Mouse (Mus musculus): ENCODE data around the gene Lrrc4c. TPM values are rescaled to one million over a fixed set of nuclear protein-coding genes. Genes with fewer than 3 reads are reported as not detected.

The Lrrc4c gene
- polyA plus RNA-seq, 1 experiment from 2014 or later = 29.9 TPM

- H3K4me2 ChIP-seq (ENCODE audit: low read length) = peak overlapping the region; percentile 55
- no peaks in the 10 kb centered on the region for H3K36me3 ChIP-seq (ENCODE audit: control insufficient read depth, insufficient read depth, low read length)
- ATAC-seq (ENCODE audit: low FRiP score, low TSS enrichment) = no peak
- H3K4me3 ChIP-seq (replicated peaks; ENCODE audit: low read depth, low read length) = peak overlapping the region; percentile 37
- DNase-seq = no peak
- 23% methylated on average over 6 of the region's 6 CpGs for WGBS
- H3K4me1 ChIP-seq (ENCODE audit: control insufficient read depth, insufficient read depth, low read length) = peaks cover 15% of the 10 kb centered on the region
- H3K27me3 ChIP-seq (ENCODE audit: control insufficient read depth, insufficient read depth, low read length) = no peaks in the 10 kb centered on the region
- H3K27ac ChIP-seq (replicated peaks; ENCODE audit: low read depth, low read length) = no peak overlapping the region
- peak overlapping the region; percentile 47; the same call in 1 of the 2 replicates for H3K9ac ChIP-seq (replicated peaks; ENCODE audit: low read length)
- no peaks in the 10 kb centered on the region for H3K9me3 ChIP-seq (ENCODE audit: control insufficient read depth, low read length)
Measured at GRCm38 (mm10) chr2:96319649-96320048, 1.7 kb downstream of the Lrrc4c start.

DNA sequence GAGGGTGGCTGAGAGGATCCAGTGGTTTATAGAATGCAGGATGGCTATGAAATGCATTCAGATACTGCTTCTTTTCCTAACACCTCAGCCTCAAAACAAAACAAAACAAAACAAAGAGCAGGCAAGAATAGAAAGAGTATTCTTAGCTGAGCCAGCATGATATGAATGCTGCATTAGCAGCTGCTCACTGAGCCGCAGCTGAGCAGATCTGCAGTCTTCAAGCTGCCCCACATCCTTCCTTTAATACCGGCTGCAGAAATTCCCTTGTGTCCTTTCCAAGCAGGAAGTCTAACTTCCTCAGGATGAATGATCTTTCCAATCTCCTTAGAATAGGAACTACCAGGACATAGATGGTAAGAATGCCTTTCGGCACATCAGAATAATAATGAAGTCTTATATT lies 16.7 kb downstream of the Lrrc4c start:
- DNase-seq = peak; percentile 45
- ATAC-seq (ENCODE audit: low FRiP score, low TSS enrichment) = no peak

DNA sequence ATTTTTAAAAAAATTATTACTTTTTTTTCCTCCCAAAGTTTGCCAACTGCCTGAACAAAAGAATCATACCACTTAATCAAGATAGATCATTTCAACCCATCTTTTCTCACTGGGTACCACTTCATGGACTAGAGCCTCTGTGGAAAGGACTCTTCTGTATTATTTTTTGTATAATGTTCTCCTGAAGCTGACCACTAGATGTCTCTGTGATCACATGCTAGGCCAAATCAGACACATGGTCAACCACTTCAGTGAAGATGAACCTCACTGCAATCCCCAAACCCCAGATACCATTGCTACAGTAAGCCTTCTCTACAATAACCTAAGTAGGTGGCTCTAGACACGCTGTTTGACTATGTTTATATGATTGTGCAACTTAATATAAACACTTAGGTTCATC lies 19.4 kb downstream of the Lrrc4c start:
- WGBS = 51% methylated on average over 1 of the region's 1 CpGs
- no peaks in the 10 kb centered on the region for H3K36me3 ChIP-seq (ENCODE audit: control insufficient read depth, insufficient read depth, low read length)
- peaks cover 7% of the 10 kb centered on the region; the same call in 1 of the 2 replicates for H3K4me1 ChIP-seq (ENCODE audit: control insufficient read depth, insufficient read depth, low read length)
- no peak overlapping the region for H3K9ac ChIP-seq (replicated peaks; ENCODE audit: low read length)
- DNase-seq = peak; percentile 65
- no peak overlapping the region for H3K4me3 ChIP-seq (replicated peaks; ENCODE audit: low read depth, low read length)
- no peak overlapping the region for H3K4me2 ChIP-seq (ENCODE audit: low read length)
- no peak for ATAC-seq (ENCODE audit: low FRiP score, low TSS enrichment)
- H3K27ac ChIP-seq (replicated peaks; ENCODE audit: low read depth, low read length) = no peak overlapping the region
- no peaks in the 10 kb centered on the region for H3K9me3 ChIP-seq (ENCODE audit: control insufficient read depth, low read length)
- H3K27me3 ChIP-seq (ENCODE audit: control insufficient read depth, insufficient read depth, low read length) = no peaks in the 10 kb centered on the region

More for the DNA sequence above, 16.7 kb downstream of the Lrrc4c start:
- Histone ChIP-seq H3K4me3 (replicated peaks; ENCODE audit: low read depth, low read length) (no peak overlapping the region), H3K4me2 (ENCODE audit: low read length) (no peak overlapping the region; the same call in 1 of the 2 replicates), H3K9me3 (ENCODE audit: control insufficient read depth, low read length) (no peaks in the 10 kb centered on the region), H3K27me3 (ENCODE audit: control insufficient read depth, insufficient read depth, low read length) (no peaks in the 10 kb centered on the region), H3K27ac (replicated peaks; ENCODE audit: low read depth, low read length) (no peak overlapping the region), H3K36me3 (ENCODE audit: control insufficient read depth, insufficient read depth, low read length) (no peaks in the 10 kb centered on the region), H3K9ac (replicated peaks; ENCODE audit: low read length) (no peak overlapping the region), H3K4me1 (ENCODE audit: control insufficient read depth, insufficient read depth, low read length) (peaks cover 7% of the 10 kb centered on the region; the same call in 1 of the 2 replicates)
- WGBS = 12% methylated on average over 3 of the region's 3 CpGs

DNA sequence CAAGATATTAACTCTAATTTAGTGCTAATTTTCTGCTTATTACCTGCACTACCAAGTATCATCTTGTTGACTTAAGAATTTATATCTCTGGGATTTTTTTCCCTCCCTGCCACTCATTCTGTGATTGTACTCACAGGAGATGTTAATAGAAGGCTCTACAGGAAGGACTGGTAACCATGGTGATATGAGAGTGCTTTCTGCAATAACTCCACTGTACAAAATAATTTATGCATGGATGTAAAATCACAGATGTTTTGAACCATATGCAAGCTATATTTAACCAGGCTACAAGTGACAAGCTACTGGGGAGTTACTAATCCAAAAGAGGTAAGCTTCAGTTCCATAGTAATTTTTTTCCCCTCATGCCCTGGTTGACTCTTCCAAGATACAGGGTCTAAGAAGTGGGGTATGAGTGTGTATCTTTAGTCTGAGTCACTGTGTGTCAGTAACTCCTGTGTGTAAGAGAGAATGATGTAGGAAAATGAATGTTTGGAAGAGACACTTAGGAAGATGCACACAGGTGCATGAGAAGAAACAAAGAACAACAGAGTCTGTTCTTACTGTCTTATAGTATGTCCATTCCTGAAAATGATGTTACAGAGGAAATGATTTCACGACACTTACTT lies 83.3 kb downstream of the Lrrc4c start:
- Histone ChIP-seq H3K4me2 (ENCODE audit: low read length) (no peak overlapping the region), H3K4me1 (ENCODE audit: control insufficient read depth, insufficient read depth, low read length) (no peaks in the 10 kb centered on the region), H3K27me3 (ENCODE audit: control insufficient read depth, insufficient read depth, low read length) (no peaks in the 10 kb centered on the region), H3K9me3 (ENCODE audit: control insufficient read depth, low read length) (no peaks in the 10 kb centered on the region), H3K36me3 (ENCODE audit: control insufficient read depth, insufficient read depth, low read length) (no peaks in the 10 kb centered on the region), H3K4me3 (replicated peaks; ENCODE audit: low read depth, low read length) (no peak overlapping the region), H3K27ac (replicated peaks; ENCODE audit: low read depth, low read length) (no peak overlapping the region), H3K9ac (replicated peaks; ENCODE audit: low read length) (no peak overlapping the region)
- peak; percentile 43; the same call in 1 of the 2 replicates for ATAC-seq (ENCODE audit: low FRiP score, low TSS enrichment)
- 94% methylated on average over 1 of the region's 1 CpGs for WGBS
- DNase-seq = peak; percentile 48

- Histone ChIP-seq H3K27me3 (ENCODE audit: control insufficient read depth, insufficient read depth, low read length) (no peaks in the 10 kb centered on the region), H3K4me1 (ENCODE audit: control insufficient read depth, insufficient read depth, low read length) (no peaks in the 10 kb centered on the region), H3K4me3 (replicated peaks; ENCODE audit: low read depth, low read length) (no peak overlapping the region), H3K36me3 (ENCODE audit: control insufficient read depth, insufficient read depth, low read length) (no peaks in the 10 kb centered on the region), H3K9me3 (ENCODE audit: control insufficient read depth, low read length) (no peaks in the 10 kb centered on the region), H3K27ac (replicated peaks; ENCODE audit: low read depth, low read length) (no peak overlapping the region), H3K4me2 (ENCODE audit: low read length) (no peak overlapping the region), H3K9ac (replicated peaks; ENCODE audit: low read length) (no peak overlapping the region)
- 72% methylated on average over 2 of the region's 2 CpGs for WGBS
- no peak for DNase-seq
- ATAC-seq (ENCODE audit: low FRiP score, low TSS enrichment) = no peak
Measured at GRCm38 (mm10) chr2:96402514-96402913, 84.5 kb downstream of the Lrrc4c start.

- ATAC-seq (ENCODE audit: low FRiP score, low TSS enrichment) (no peak), DNase-seq (no peak)
- Histone ChIP-seq H3K9me3 (ENCODE audit: control insufficient read depth, low read length) (no peaks in the 10 kb centered on the region), H3K36me3 (ENCODE audit: control insufficient read depth, insufficient read depth, low read length) (no peaks in the 10 kb centered on the region), H3K4me2 (ENCODE audit: low read length) (no peak overlapping the region), H3K4me3 (replicated peaks; ENCODE audit: low read depth, low read length) (no peak overlapping the region), H3K27me3 (ENCODE audit: control insufficient read depth, insufficient read depth, low read length) (no peaks in the 10 kb centered on the region), H3K9ac (replicated peaks; ENCODE audit: low read length) (no peak overlapping the region), H3K27ac (replicated peaks; ENCODE audit: low read depth, low read length) (no peak overlapping the region), H3K4me1 (ENCODE audit: control insufficient read depth, insufficient read depth, low read length) (no peaks in the 10 kb centered on the region)
- WGBS = 88% methylated on average over 8 of the region's 8 CpGs
Measured at GRCm38 (mm10) chr2:96406856-96407255, 88.9 kb downstream of the Lrrc4c start.

DNA sequence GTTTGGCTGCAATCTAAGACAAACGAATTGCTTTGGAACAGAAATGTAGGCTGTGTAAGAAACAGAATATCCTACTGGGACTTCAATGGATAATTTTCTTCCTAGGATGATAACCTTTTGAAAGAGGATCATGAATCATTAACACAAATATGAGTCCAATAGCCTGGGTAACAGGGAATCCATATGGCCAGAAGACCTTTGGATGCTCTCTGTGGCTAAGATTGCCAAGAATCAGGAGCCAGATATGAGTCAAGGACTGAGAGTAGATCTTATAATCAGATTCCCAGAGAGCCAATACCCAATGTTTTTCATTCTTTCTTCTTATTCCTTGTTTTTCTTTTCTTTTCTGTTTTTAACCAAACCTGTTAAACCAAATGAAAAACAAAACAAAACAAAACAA lies 93.2 kb downstream of the Lrrc4c start:
- ATAC-seq (ENCODE audit: low FRiP score, low TSS enrichment) = no peak

DNA sequence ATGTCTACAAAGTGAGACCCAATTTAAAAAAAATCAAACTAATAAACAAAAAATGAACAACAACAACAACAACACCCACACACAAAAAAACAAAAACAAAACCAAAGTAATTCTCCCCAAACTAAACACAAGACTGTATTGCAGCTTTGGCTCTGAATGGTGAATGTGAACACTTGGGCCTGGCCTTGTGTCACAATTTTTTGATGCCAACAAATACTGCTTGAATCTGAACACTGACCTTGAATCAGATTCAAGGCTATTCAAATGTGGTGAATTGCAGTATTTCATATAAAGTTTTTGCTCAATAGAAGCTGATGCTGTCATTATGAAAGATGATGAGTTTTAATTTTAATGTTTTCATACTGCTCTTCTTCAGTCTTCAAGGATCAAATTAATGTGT lies 143.6 kb downstream of the Lrrc4c start:
- DNase-seq (no peak), ATAC-seq (ENCODE audit: low FRiP score, low TSS enrichment) (no peak)
- Histone ChIP-seq H3K4me1 (ENCODE audit: control insufficient read depth, insufficient read depth, low read length) (no peaks in the 10 kb centered on the region), H3K27ac (replicated peaks; ENCODE audit: low read depth, low read length) (no peak overlapping the region), H3K4me2 (ENCODE audit: low read length) (no peak overlapping the region), H3K9me3 (ENCODE audit: control insufficient read depth, low read length) (no peaks in the 10 kb centered on the region), H3K36me3 (ENCODE audit: control insufficient read depth, insufficient read depth, low read length) (no peaks in the 10 kb centered on the region), H3K9ac (replicated peaks; ENCODE audit: low read length) (no peak overlapping the region), H3K4me3 (replicated peaks; ENCODE audit: low read depth, low read length) (no peak overlapping the region), H3K27me3 (ENCODE audit: control insufficient read depth, insufficient read depth, low read length) (no peaks in the 10 kb centered on the region)

More for the DNA sequence above, 93.2 kb downstream of the Lrrc4c start:
- Histone ChIP-seq H3K27ac (replicated peaks; ENCODE audit: low read depth, low read length) (no peak overlapping the region), H3K4me2 (ENCODE audit: low read length) (no peak overlapping the region), H3K4me3 (replicated peaks; ENCODE audit: low read depth, low read length) (no peak overlapping the region), H3K4me1 (ENCODE audit: control insufficient read depth, insufficient read depth, low read length) (no peaks in the 10 kb centered on the region), H3K36me3 (ENCODE audit: control insufficient read depth, insufficient read depth, low read length) (no peaks in the 10 kb centered on the region), H3K9ac (replicated peaks; ENCODE audit: low read length) (no peak overlapping the region), H3K27me3 (ENCODE audit: control insufficient read depth, insufficient read depth, low read length) (no peaks in the 10 kb centered on the region), H3K9me3 (ENCODE audit: control insufficient read depth, low read length) (no peaks in the 10 kb centered on the region)
- 94% methylated on average over 1 of the region's 1 CpGs for WGBS
- DNase-seq = no peak

- Histone ChIP-seq H3K4me2 (ENCODE audit: low read length) (no peak overlapping the region), H3K27ac (replicated peaks; ENCODE audit: low read depth, low read length) (no peak overlapping the region), H3K4me3 (replicated peaks; ENCODE audit: low read depth, low read length) (no peak overlapping the region), H3K9ac (replicated peaks; ENCODE audit: low read length) (no peak overlapping the region), H3K27me3 (ENCODE audit: control insufficient read depth, insufficient read depth, low read length) (no peaks in the 10 kb centered on the region), H3K36me3 (ENCODE audit: control insufficient read depth, insufficient read depth, low read length) (no peaks in the 10 kb centered on the region), H3K4me1 (ENCODE audit: control insufficient read depth, insufficient read depth, low read length) (no peaks in the 10 kb centered on the region), H3K9me3 (ENCODE audit: control insufficient read depth, low read length) (no peaks in the 10 kb centered on the region)
- 24% methylated on average over 6 of the region's 6 CpGs for WGBS
- peak; percentile 36 for DNase-seq
- peak; percentile 55 for ATAC-seq (ENCODE audit: low FRiP score, low TSS enrichment)
Measured at GRCm38 (mm10) chr2:96475674-96476073, 157.7 kb downstream of the Lrrc4c start.

Data from midbrain, embryonic 14.5 days (tissue).